Mouse (Mus musculus): ENCODE measurements around the gene Gm4450. TPM values are rescaled to one million over a fixed set of nuclear protein-coding genes. Genes with fewer than 3 reads are reported as not detected.
A peak's percentile ranks its signal among the peaks of the same experiment; 100 is the strongest.
"Not testable (repeated sequence)": the region's sequence is repeated elsewhere in the genome, so short reads cannot be mapped to it uniquely, and the experiment has no call there.

Gm4450 gene
- polyA plus RNA-seq, 1 experiment from 2014 or later, result not detected

DNA sequence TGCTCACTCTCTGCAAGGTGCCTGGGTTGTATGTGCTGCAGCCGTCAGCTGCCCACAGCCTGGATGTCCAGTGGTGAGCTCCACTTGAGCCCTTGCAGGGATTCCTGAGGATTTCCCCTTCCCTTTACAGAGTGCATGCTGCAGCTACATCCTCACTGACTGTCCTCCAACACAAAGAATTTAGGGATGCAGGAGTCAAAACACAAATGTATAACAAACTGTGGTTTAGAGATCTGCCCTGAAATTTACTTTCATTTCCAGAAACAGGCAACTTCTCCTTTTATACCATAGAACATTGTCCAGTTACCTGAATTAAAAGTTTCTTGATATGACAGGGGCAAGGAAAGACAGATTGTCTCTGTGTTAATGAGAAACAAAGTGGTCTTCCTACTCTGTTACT, 13.0 kb downstream of the Gm4450 start:
- not testable (repeated sequence) for H3K27me3 ChIP-seq (replicated peaks; ENCODE audit: control insufficient read depth, insufficient read depth, low read length); DNase-seq (ENCODE audit: low spot score); H3K4me1 ChIP-seq (replicated peaks; ENCODE audit: control insufficient read depth, insufficient read depth, low read length); H3K27ac ChIP-seq (ENCODE audit: low read depth); H3K9ac ChIP-seq (ENCODE audit: low read length); H3K9me3 ChIP-seq (ENCODE audit: control insufficient read depth, low read length); H3K4me3 ChIP-seq (ENCODE audit: low read depth, low read length); ATAC-seq (replicated peaks; ENCODE audit: low FRiP score, low TSS enrichment, low read depth); H3K4me2 ChIP-seq (ENCODE audit: low read length); H3K36me3 ChIP-seq (ENCODE audit: control insufficient read depth, insufficient read depth, low read length)
- 83% methylated on average over 1 of the region's 1 CpGs for WGBS

- H3K27me3 ChIP-seq (replicated peaks; ENCODE audit: control insufficient read depth, insufficient read depth, low read length); H3K4me1 ChIP-seq (replicated peaks; ENCODE audit: control insufficient read depth, insufficient read depth, low read length); H3K27ac ChIP-seq (ENCODE audit: low read depth); H3K36me3 ChIP-seq (ENCODE audit: control insufficient read depth, insufficient read depth, low read length); H3K9ac ChIP-seq (ENCODE audit: low read length); H3K4me3 ChIP-seq (ENCODE audit: low read depth, low read length); H3K4me2 ChIP-seq (ENCODE audit: low read length); H3K9me3 ChIP-seq (ENCODE audit: control insufficient read depth, low read length): not testable (repeated sequence)
- ATAC-seq (replicated peaks; ENCODE audit: low FRiP score, low TSS enrichment, low read depth) (0 out of 2 replicates have a peak, but pooled peaks have one; percentile 12), DNase-seq (ENCODE audit: low spot score) (peak; percentile 48)
- WGBS, result 4% methylated on average over 3 of the region's 3 CpGs
Observed at GRCm38 (mm10) chr3:98443149-98443779, 13.7 kb downstream of the Gm4450 start.

- H3K4me3 ChIP-seq (ENCODE audit: low read depth, low read length); H3K27ac ChIP-seq (ENCODE audit: low read depth); H3K27me3 ChIP-seq (replicated peaks; ENCODE audit: control insufficient read depth, insufficient read depth, low read length); H3K9ac ChIP-seq (ENCODE audit: low read length); H3K36me3 ChIP-seq (ENCODE audit: control insufficient read depth, insufficient read depth, low read length); H3K4me1 ChIP-seq (replicated peaks; ENCODE audit: control insufficient read depth, insufficient read depth, low read length); ATAC-seq (replicated peaks; ENCODE audit: low FRiP score, low TSS enrichment, low read depth); H3K4me2 ChIP-seq (ENCODE audit: low read length); H3K9me3 ChIP-seq (ENCODE audit: control insufficient read depth, low read length); DNase-seq (ENCODE audit: low spot score): not testable (repeated sequence)
- WGBS, result 47% methylated on average over 3 of the region's 3 CpGs
Observed at GRCm38 (mm10) chr3:98442245-98442644, 14.7 kb downstream of the Gm4450 start.

DNA sequence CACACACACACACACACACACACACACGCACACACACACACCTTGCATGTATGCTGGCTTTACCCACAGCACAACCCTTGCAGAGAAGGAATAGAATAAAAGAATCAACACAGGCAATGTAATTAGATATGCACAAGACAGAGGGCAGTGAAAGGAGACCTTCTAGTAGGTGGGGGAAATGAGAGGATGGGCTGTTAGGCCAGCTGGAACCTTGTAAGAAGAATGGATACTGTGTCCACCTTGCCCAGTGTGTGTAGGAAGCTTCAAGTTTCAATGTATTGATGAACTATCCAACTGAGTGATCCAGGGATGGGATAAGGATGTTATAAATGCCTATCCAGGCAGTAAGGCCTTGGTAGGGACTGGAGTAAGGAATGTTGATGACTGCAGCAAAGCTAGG, 21.9 kb downstream of the Gm4450 start:
- peak; percentile 43 for DNase-seq (ENCODE audit: low spot score)
- no peaks in the 10 kb centered on the region for H3K4me1 ChIP-seq (replicated peaks; ENCODE audit: control insufficient read depth, insufficient read depth, low read length)
- H3K9me3 ChIP-seq (ENCODE audit: control insufficient read depth, low read length), result no peaks in the 10 kb centered on the region
- no peak for ATAC-seq (replicated peaks; ENCODE audit: low FRiP score, low TSS enrichment, low read depth)
- WGBS, result 82% methylated on average over 1 of the region's 1 CpGs
- H3K4me3 ChIP-seq (ENCODE audit: low read depth, low read length), result no peak overlapping the region
- no peak overlapping the region for H3K27ac ChIP-seq (ENCODE audit: low read depth)
- no peak overlapping the region for H3K9ac ChIP-seq (ENCODE audit: low read length)
- no peak overlapping the region for H3K4me2 ChIP-seq (ENCODE audit: low read length)
- no peaks in the 10 kb centered on the region for H3K36me3 ChIP-seq (ENCODE audit: control insufficient read depth, insufficient read depth, low read length)
- no peaks in the 10 kb centered on the region for H3K27me3 ChIP-seq (replicated peaks; ENCODE audit: control insufficient read depth, insufficient read depth, low read length)

DNA sequence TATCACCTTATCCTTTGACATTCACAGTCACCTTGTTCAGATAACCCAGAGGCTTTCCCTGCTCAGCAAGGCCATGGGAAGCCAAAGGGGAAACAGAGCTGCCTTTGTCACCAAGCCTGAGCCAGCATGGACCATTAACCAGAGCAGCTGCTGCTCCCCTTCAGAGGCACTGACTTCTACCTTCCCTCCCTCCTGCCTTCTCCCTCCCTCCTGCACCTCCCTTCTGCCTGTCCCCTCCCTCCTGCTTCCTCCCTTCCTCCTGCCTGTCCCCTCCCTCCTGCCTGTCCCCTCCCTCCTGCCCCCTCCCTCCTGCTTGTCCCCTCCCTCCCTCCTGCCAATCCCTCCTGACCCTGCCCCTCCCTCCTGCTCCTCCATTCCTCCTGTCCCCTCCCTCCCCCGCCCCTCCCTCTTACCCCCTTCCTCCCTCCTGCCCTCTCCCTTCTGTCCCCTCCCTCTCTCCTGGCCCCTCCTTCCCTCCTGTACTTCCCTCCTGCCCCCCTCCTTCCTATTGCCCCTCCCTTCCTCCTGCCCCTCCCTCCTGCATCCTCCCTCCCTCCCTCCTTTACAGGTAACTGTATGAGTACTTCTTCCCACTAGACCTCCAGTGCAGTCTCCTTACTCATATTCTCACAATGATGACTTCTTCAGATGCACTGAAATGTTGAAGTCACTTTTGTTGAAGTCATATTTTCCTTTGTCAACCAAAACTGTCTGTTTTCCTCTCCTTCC, 22.7 kb downstream of the Gm4450 start:
- no peaks in the 10 kb centered on the region for H3K36me3 ChIP-seq (ENCODE audit: control insufficient read depth, insufficient read depth, low read length)
- H3K27ac ChIP-seq (ENCODE audit: low read depth), result no peak overlapping the region

DNA sequence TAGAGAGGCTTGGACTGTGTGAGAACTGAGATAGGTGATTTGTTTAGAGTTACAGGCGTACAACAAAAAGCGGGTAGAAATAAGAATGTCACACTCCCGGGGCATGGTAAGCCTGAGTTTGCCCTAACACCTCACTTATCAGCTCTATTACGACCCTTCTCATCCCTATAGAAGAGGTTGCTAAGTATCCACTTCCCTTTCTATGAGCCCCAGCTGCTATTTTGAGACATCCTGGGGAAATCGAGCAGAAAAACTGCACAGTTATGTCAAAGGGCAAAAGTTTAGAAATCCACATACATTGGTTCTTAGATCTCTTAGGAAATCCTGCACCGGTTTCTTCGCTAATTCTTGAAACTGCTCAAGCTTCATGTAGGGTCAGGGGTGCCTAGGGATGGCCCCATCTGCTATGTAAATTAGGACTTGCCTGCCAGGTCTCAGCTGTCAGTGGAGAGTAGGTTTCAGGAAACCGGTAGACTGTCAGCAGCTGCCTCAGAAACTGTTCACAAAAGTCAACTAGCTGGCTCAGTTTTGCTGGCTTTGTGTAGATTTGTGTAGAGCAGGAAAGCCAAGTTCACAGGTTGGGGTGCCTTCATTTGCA, 27.9 kb downstream of the Gm4450 start:
- no peak for ATAC-seq (replicated peaks; ENCODE audit: low FRiP score, low TSS enrichment, low read depth)
- no peak overlapping the region for H3K9ac ChIP-seq (ENCODE audit: low read length)
- no peaks in the 10 kb centered on the region for H3K36me3 ChIP-seq (ENCODE audit: control insufficient read depth, insufficient read depth, low read length)
- 0 out of 2 replicates have a peak overlapping the region, but pooled peaks have one; percentile 57 for H3K4me3 ChIP-seq (ENCODE audit: low read depth, low read length)
- H3K27ac ChIP-seq (ENCODE audit: low read depth), result no peak overlapping the region
- peak overlapping the region; percentile 93; the same call in 1 of the 2 replicates for H3K4me2 ChIP-seq (ENCODE audit: low read length)
- H3K9me3 ChIP-seq (ENCODE audit: control insufficient read depth, low read length), result no peaks in the 10 kb centered on the region
- H3K27me3 ChIP-seq (replicated peaks; ENCODE audit: control insufficient read depth, insufficient read depth, low read length), result peaks cover 19% of the 10 kb centered on the region
- 52% methylated on average over 8 of the region's 8 CpGs for WGBS
- DNase-seq (ENCODE audit: low spot score), result no peak
- H3K4me1 ChIP-seq (replicated peaks; ENCODE audit: control insufficient read depth, insufficient read depth, low read length), result peaks cover 13% of the 10 kb centered on the region; the same call in 1 of the 2 replicates

More for the DNA sequence above, 22.7 kb downstream of the Gm4450 start:
- no CpG with 5 or more reads among the region's 1 CpGs for WGBS
- Histone ChIP-seq H3K4me1 (replicated peaks; ENCODE audit: control insufficient read depth, insufficient read depth, low read length) (no peaks in the 10 kb centered on the region), H3K4me2 (ENCODE audit: low read length) (no peak overlapping the region), H3K4me3 (ENCODE audit: low read depth, low read length) (no peak overlapping the region), H3K27me3 (replicated peaks; ENCODE audit: control insufficient read depth, insufficient read depth, low read length) (peaks cover 1% of the 10 kb centered on the region; the same call in 1 of the 2 replicates), H3K9me3 (ENCODE audit: control insufficient read depth, low read length) (no peaks in the 10 kb centered on the region), H3K9ac (ENCODE audit: low read length) (no peak overlapping the region)
- ATAC-seq (replicated peaks; ENCODE audit: low FRiP score, low TSS enrichment, low read depth) (peak; percentile 47; the same call in 1 of the 2 replicates), DNase-seq (ENCODE audit: low spot score) (peak; percentile 49)

GRCm38 (mm10) chr3:98428449-98428775, 28.5 kb downstream of the Gm4450 start:
- Histone ChIP-seq H3K4me3 (ENCODE audit: low read depth, low read length) (peak overlapping the region; percentile 57), H3K27me3 (replicated peaks; ENCODE audit: control insufficient read depth, insufficient read depth, low read length) (peaks cover 19% of the 10 kb centered on the region), H3K27ac (ENCODE audit: low read depth) (no peak overlapping the region), H3K9ac (ENCODE audit: low read length) (peak overlapping the region; percentile 50), H3K36me3 (ENCODE audit: control insufficient read depth, insufficient read depth, low read length) (no peaks in the 10 kb centered on the region), H3K4me1 (replicated peaks; ENCODE audit: control insufficient read depth, insufficient read depth, low read length) (peaks cover 13% of the 10 kb centered on the region; the same call in 1 of the 2 replicates), H3K4me2 (ENCODE audit: low read length) (peak overlapping the region; percentile 93), H3K9me3 (ENCODE audit: control insufficient read depth, low read length) (no peaks in the 10 kb centered on the region)
- DNase-seq (ENCODE audit: low spot score) (peak; percentile 71), ATAC-seq (replicated peaks; ENCODE audit: low FRiP score, low TSS enrichment, low read depth) (no peak; the same call in 1 of the 2 replicates)
- WGBS, result 14% methylated on average over 17 of the region's 17 CpGs

- DNase-seq (ENCODE audit: low spot score) (peak; percentile 90), ATAC-seq (replicated peaks; ENCODE audit: low FRiP score, low TSS enrichment, low read depth) (peak; percentile 90)
- H3K36me3 ChIP-seq (ENCODE audit: control insufficient read depth, insufficient read depth, low read length), result no peaks in the 10 kb centered on the region
- peaks cover 13% of the 10 kb centered on the region; the same call in 1 of the 2 replicates for H3K4me1 ChIP-seq (replicated peaks; ENCODE audit: control insufficient read depth, insufficient read depth, low read length)
- peak overlapping the region; percentile 93 for H3K4me2 ChIP-seq (ENCODE audit: low read length)
- peak overlapping the region; percentile 50 for H3K9ac ChIP-seq (ENCODE audit: low read length)
- H3K27me3 ChIP-seq (replicated peaks; ENCODE audit: control insufficient read depth, insufficient read depth, low read length), result peaks cover 19% of the 10 kb centered on the region
- H3K27ac ChIP-seq (ENCODE audit: low read depth), result no peak overlapping the region
- peak overlapping the region; percentile 57 for H3K4me3 ChIP-seq (ENCODE audit: low read depth, low read length)
- H3K9me3 ChIP-seq (ENCODE audit: control insufficient read depth, low read length), result no peaks in the 10 kb centered on the region
- WGBS, result under 1% methylated on average over 110 of the region's 110 CpGs
Observed at GRCm38 (mm10) chr3:98427600-98428448, 29.1 kb downstream of the Gm4450 start.

All from intestine, embryonic 14.5 days (tissue).